Mouse (Mus musculus) midbrain, embryonic 12.5 days (tissue): ENCODE results near the gene Traf3ip1. TPM values are rescaled to one million over a fixed set of nuclear protein-coding genes. Genes with fewer than 3 reads are reported as not detected.
"Not testable (repeated sequence)": the region's sequence is repeated elsewhere in the genome, so short reads cannot be mapped to it uniquely, and the experiment has no call there.

Experiments
- ATAC-seq: fragments of 200-750 bp; cut with Nextera tagmentation; 2 replicates; pipeline ENCODE4 v1.8.0; 2017; ENCODE audit warnings: low read depth, moderate TSS enrichment, moderate library complexity; ENCODE audit not compliant: low FRiP score
- H3K27ac ChIP-seq: fragments of 300-500 bp; sonication (generic); replicated peaks from 2 replicates; pipeline ENCODE4 v1.5.1; 2016; ENCODE audit warnings: mild to moderate bottlenecking
- H3K27me3 ChIP-seq: fragments of 300-500 bp; sonication (generic); 2 replicates; pipeline ENCODE4 v1.6.1; 2016; ENCODE audit warnings: mild to moderate bottlenecking
- H3K36me3 ChIP-seq: fragments of 300-500 bp; sonication (generic); 2 replicates; pipeline ENCODE4 v1.6.1; 2016
- H3K4me1 ChIP-seq: fragments of 300-500 bp; sonication (generic); 2 replicates; pipeline ENCODE4 v1.6.1; 2016
- H3K4me2 ChIP-seq: fragments of 300-500 bp; sonication (generic); replicated peaks from 2 replicates; pipeline ENCODE4 v1.6.1; 2016; ENCODE audit warnings: mild to moderate bottlenecking, moderate library complexity
- H3K4me3 ChIP-seq: fragments of 300-500 bp; sonication (generic); 2 replicates; pipeline ENCODE4 v1.5.1; 2016; ENCODE audit warnings: mild to moderate bottlenecking
- H3K9ac ChIP-seq: fragments of 300-500 bp; sonication (generic); replicated peaks from 2 replicates; pipeline ENCODE4 v1.6.1; 2016; ENCODE audit warnings: mild to moderate bottlenecking, moderate library complexity
- H3K9me3 ChIP-seq: fragments of 300-500 bp; sonication (generic); 2 replicates; pipeline ENCODE4 v1.6.1; 2016; ENCODE audit warnings: mild to moderate bottlenecking
- WGBS: fragments of 180-500 bp; shearing (Covaris S2); methylation state at CpG from one replicate; pipeline ENCODE4 v1.1.7; 2016; 5-methylcytosine and 5-hydroxymethylcytosine counted together
- polyA plus RNA-seq: library from polyadenylated mRNA; unstranded; fragments of >200 nt; fragmentation: Nextera tagmentation; extraction: Ambion mirVana; gene quantifications from 2 replicates; pipeline ENCODE4 v1.2.1, GENCODE M21; 2016

Gene Traf3ip1
- polyA plus RNA-seq, 1 experiment from 2014 or later: 12.6 TPM

GRCm38 (mm10) chr1:91469888-91470419 is 24.5 kb upstream of the Traf3ip1 start:
- ATAC-seq: no peak
- no peaks in the 10 kb centered on the region for H3K36me3 ChIP-seq
- WGBS: 86% methylated on average over 4 of the region's 4 CpGs
- no peaks in the 10 kb centered on the region for H3K9me3 ChIP-seq
- no peaks in the 10 kb centered on the region for H3K27me3 ChIP-seq
- H3K27ac ChIP-seq: no peak overlapping the region
- H3K9ac ChIP-seq: no peak overlapping the region
- no peak overlapping the region for H3K4me3 ChIP-seq
- H3K4me1 ChIP-seq: no peaks in the 10 kb centered on the region
- H3K4me2 ChIP-seq: no peak overlapping the region

- not testable (repeated sequence) for H3K36me3 ChIP-seq, H3K27me3 ChIP-seq, ATAC-seq, H3K4me2 ChIP-seq, H3K9me3 ChIP-seq, H3K27ac ChIP-seq, H3K9ac ChIP-seq, H3K4me3 ChIP-seq, H3K4me1 ChIP-seq
- 94% methylated on average over 11 of the region's 13 CpGs for WGBS
Observed at GRCm38 (mm10) chr1:91478145-91478544, 16.3 kb upstream of the Traf3ip1 start.

GRCm38 (mm10) chr1:91478958-91479357 is 15.5 kb upstream of the Traf3ip1 start:
- no peak overlapping the region for H3K27ac ChIP-seq
- no peak overlapping the region for H3K4me3 ChIP-seq
- ATAC-seq: no peak
- 100% methylated on average over 1 of the region's 1 CpGs for WGBS
- H3K4me1 ChIP-seq: no peaks in the 10 kb centered on the region
- no peaks in the 10 kb centered on the region for H3K27me3 ChIP-seq
- no peaks in the 10 kb centered on the region for H3K36me3 ChIP-seq
- no peak overlapping the region for H3K4me2 ChIP-seq
- H3K9me3 ChIP-seq: no peaks in the 10 kb centered on the region
- H3K9ac ChIP-seq: no peak overlapping the region

- 87% methylated on average over 7 of the region's 7 CpGs for whole genome bisulfite sequencing
- no peak for ATAC-seq
- Histone ChIP-seq H3K27me3 (no peaks in the 10 kb centered on the region), H3K36me3 (no peaks in the 10 kb centered on the region), H3K4me1 (no peaks in the 10 kb centered on the region), H3K9me3 (no peaks in the 10 kb centered on the region), H3K4me2 (no peak overlapping the region), H3K9ac (no peak overlapping the region), H3K27ac (no peak overlapping the region), H3K4me3 (no peak overlapping the region)
Observed at GRCm38 (mm10) chr1:91482616-91483211, 11.7 kb upstream of the Traf3ip1 start.

- Histone ChIP-seq H3K9me3 (no peaks in the 10 kb centered on the region), H3K27ac (no peak overlapping the region), H3K4me1 (no peaks in the 10 kb centered on the region), H3K4me3 (no peak overlapping the region), H3K4me2 (no peak overlapping the region), H3K27me3 (no peaks in the 10 kb centered on the region), H3K9ac (no peak overlapping the region), H3K36me3 (no peaks in the 10 kb centered on the region)
- peak; percentile 49; the same call in 1 of the 2 replicates for ATAC-seq
- 47% methylated on average over 10 of the region's 10 CpGs for WGBS
Observed at GRCm38 (mm10) chr1:91483304-91484010, 11.0 kb upstream of the Traf3ip1 start.

- Histone ChIP-seq H3K9me3 (no peaks in the 10 kb centered on the region), H3K27me3 (no peaks in the 10 kb centered on the region), H3K4me3 (no peak overlapping the region), H3K4me1 (no peaks in the 10 kb centered on the region), H3K4me2 (no peak overlapping the region), H3K36me3 (no peaks in the 10 kb centered on the region), H3K9ac (no peak overlapping the region), H3K27ac (no peak overlapping the region)
- 78% methylated on average over 5 of the region's 5 CpGs for WGBS
- ATAC-seq: no peak
Observed at GRCm38 (mm10) chr1:91484011-91484346, 10.5 kb upstream of the Traf3ip1 start.

- Histone ChIP-seq H3K4me2 (no peak overlapping the region), H3K27ac (no peak overlapping the region), H3K4me3 (no peak overlapping the region), H3K36me3 (no peaks in the 10 kb centered on the region), H3K27me3 (no peaks in the 10 kb centered on the region), H3K9me3 (no peaks in the 10 kb centered on the region), H3K9ac (no peak overlapping the region), H3K4me1 (no peaks in the 10 kb centered on the region)
- ATAC-seq: no peak
- WGBS: 79% methylated on average over 3 of the region's 3 CpGs
Observed at GRCm38 (mm10) chr1:91485422-91485821, 9.0 kb upstream of the Traf3ip1 start.

GRCm38 (mm10) chr1:91486165-91486564 is 8.3 kb upstream of the Traf3ip1 start:
- H3K4me1 ChIP-seq: no peaks in the 10 kb centered on the region
- H3K4me3 ChIP-seq: no peak overlapping the region
- no peaks in the 10 kb centered on the region for H3K36me3 ChIP-seq
- 80% methylated on average over 3 of the region's 3 CpGs for WGBS
- no peak overlapping the region for H3K9ac ChIP-seq
- H3K9me3 ChIP-seq: no peaks in the 10 kb centered on the region
- H3K27me3 ChIP-seq: no peaks in the 10 kb centered on the region
- no peak overlapping the region for H3K27ac ChIP-seq
- H3K4me2 ChIP-seq: no peak overlapping the region
- ATAC-seq: no peak

- Histone ChIP-seq H3K9me3 (no peaks in the 10 kb centered on the region), H3K27ac (no peak overlapping the region), H3K36me3 (no peaks in the 10 kb centered on the region), H3K9ac (no peak overlapping the region), H3K4me1 (peaks cover 11% of the 10 kb centered on the region), H3K27me3 (peaks cover 5% of the 10 kb centered on the region), H3K4me3 (no peak overlapping the region), H3K4me2 (no peak overlapping the region)
- ATAC-seq: no peak
- WGBS: 64% methylated on average over 1 of the region's 1 CpGs
Observed at GRCm38 (mm10) chr1:91490322-91490721, 4.1 kb upstream of the Traf3ip1 start.

- WGBS: 18% methylated on average over 2 of the region's 2 CpGs
- H3K4me2 ChIP-seq: no peak overlapping the region
- H3K27me3 ChIP-seq: peaks cover 5% of the 10 kb centered on the region
- no peaks in the 10 kb centered on the region for H3K36me3 ChIP-seq
- no peaks in the 10 kb centered on the region for H3K9me3 ChIP-seq
- no peak overlapping the region for H3K9ac ChIP-seq
- H3K4me3 ChIP-seq: no peak overlapping the region
- H3K27ac ChIP-seq: no peak overlapping the region
- peaks cover 21% of the 10 kb centered on the region for H3K4me1 ChIP-seq
- no peak for ATAC-seq
Observed at GRCm38 (mm10) chr1:91492740-91493139, 1.7 kb upstream of the Traf3ip1 start.

GRCm38 (mm10) chr1:91493938-91494337 is 509 bp upstream of the Traf3ip1 start:
- H3K9ac ChIP-seq: no peak overlapping the region; the same call in 1 of the 2 replicates
- ATAC-seq: peak; percentile 28
- WGBS: 50% methylated on average over 3 of the region's 3 CpGs
- H3K4me1 ChIP-seq: peaks cover 21% of the 10 kb centered on the region
- H3K27ac ChIP-seq: no peak overlapping the region
- H3K4me2 ChIP-seq: peak overlapping the region; percentile 92
- H3K36me3 ChIP-seq: no peaks in the 10 kb centered on the region
- peak overlapping the region; percentile 91 for H3K4me3 ChIP-seq
- peaks cover 5% of the 10 kb centered on the region for H3K27me3 ChIP-seq
- H3K9me3 ChIP-seq: no peaks in the 10 kb centered on the region

- Histone ChIP-seq H3K36me3 (peaks cover 10% of the 10 kb centered on the region), H3K4me3 (peak overlapping the region; percentile 91), H3K9me3 (no peaks in the 10 kb centered on the region), H3K4me1 (peaks cover 21% of the 10 kb centered on the region), H3K9ac (peak overlapping the region; percentile 89), H3K27me3 (peaks cover 5% of the 10 kb centered on the region), H3K4me2 (peak overlapping the region; percentile 92), H3K27ac (no peak overlapping the region)
- no peak for ATAC-seq
- 64% methylated on average over 5 of the region's 5 CpGs for WGBS
Observed at GRCm38 (mm10) chr1:91495321-91495720, 874 bp downstream of the Traf3ip1 start.
